Mouse (Mus musculus): ENCODE measurements around the gene Ccdc51. TPM values are rescaled to one million over a fixed set of nuclear protein-coding genes. Genes with fewer than 3 reads are reported as not detected.
A peak's percentile ranks its signal among the peaks of the same experiment; 100 is the strongest.

The Ccdc51 gene
- total and polyA plus RNA-seq, 3 experiments = 15.1 to 28.4 TPM; not detected in 1

GRCm38 (mm10) chr9:109056081-109056690 lies 26.1 kb upstream of the Ccdc51 start:
- H3K36me3 ChIP-seq (ENCODE audit: control insufficient read depth in 1 of 2, insufficient read depth in 2 of 2, low read length in 2 of 2) = peaks cover 0 to 26% of the 10 kb centered on the region in 2 experiments; a peak in 2 of 4 replicates
- H3K4me3 ChIP-seq (ENCODE audit: control insufficient read depth in 1 of 2, insufficient read depth in 1 of 2, low read depth in 2 of 2, low read length in 2 of 2) = no peak overlapping the region
- H3K27me3 ChIP-seq (ENCODE audit: control insufficient read depth in 1 of 2, insufficient read depth in 2 of 2, low read length in 2 of 2) = no peaks in the 10 kb centered on the region
- no peak for DNase-seq (ENCODE audit: low read depth, low spot score)
- no peaks in the 10 kb centered on the region for H3K9me3 ChIP-seq (replicated peaks; ENCODE audit: insufficient read depth, low read length)
- peaks cover 5 to 32% of the 10 kb centered on the region in 2 experiments for H3K4me1 ChIP-seq (ENCODE audit: control insufficient read depth in 1 of 2, insufficient read depth in 2 of 2, low read length in 2 of 2)
- H3K27ac ChIP-seq (ENCODE audit: control insufficient read depth, low read depth, low read length) = no peak overlapping the region
- no peak overlapping the region for H3K9ac ChIP-seq (ENCODE audit: control insufficient read depth, low read depth, low read length, poor library complexity, severe bottlenecking)
- H3K79me2 ChIP-seq (ENCODE audit: control insufficient read depth, insufficient read depth, low read length, poor library complexity) = peaks cover 4% of the 10 kb centered on the region
- TF ChIP-seq RCOR1 (IDR thresholded peaks at IDR 0.05; ENCODE audit: low read depth, low read length) = no peak
- no peak for TF ChIP-seq GATA1 (IDR thresholded peaks at IDR 0.05; ENCODE audit: low read depth, low read length)
- TF ChIP-seq POLR2AphosphoS5 (IDR thresholded peaks at IDR 0.05; ENCODE audit: borderline replicate concordance, low read depth, low read length) = no peak
- no peak for TF ChIP-seq CTCF (IDR thresholded peaks at IDR 0.05 in 2 of 3, conservative IDR thresholded peaks at IDR 0.05 in 1 of 3; ENCODE audit: control insufficient read depth in 1 of 3, insufficient read depth in 1 of 3, low read depth in 2 of 3, low read length in 3 of 3, poor library complexity in 1 of 3, severe bottlenecking in 1 of 3)
- no peak for TF ChIP-seq USF1 (IDR thresholded peaks at IDR 0.05; ENCODE audit: low read depth, low read length)
- no peak for TF ChIP-seq CHD2 (IDR thresholded peaks at IDR 0.05; ENCODE audit: low read length)
- TF ChIP-seq SIN3A (IDR thresholded peaks at IDR 0.05; ENCODE audit: low read length) = no peak
- no peak for TF ChIP-seq E2F4 (IDR thresholded peaks at IDR 0.05; ENCODE audit: borderline replicate concordance, low read depth, low read length)
- TF ChIP-seq ZMIZ1 (IDR thresholded peaks at IDR 0.05; ENCODE audit: low read depth, low read length) = no peak
- TF ChIP-seq ELF1 (IDR thresholded peaks at IDR 0.05; ENCODE audit: low read depth, low read length) = no peak
- TF ChIP-seq USF2 (IDR thresholded peaks at IDR 0.05; ENCODE audit: borderline replicate concordance in 1 of 2, insufficient read depth in 1 of 2, low read depth in 1 of 2, low read length in 2 of 2) = no peak
- no peak for TF ChIP-seq TCF12 (IDR thresholded peaks at IDR 0.05; ENCODE audit: low read depth, low read length)
- TF ChIP-seq RAD21 (IDR thresholded peaks at IDR 0.05; ENCODE audit: low read depth, low read length) = no peak
- no peak for TF ChIP-seq ZKSCAN1 (IDR thresholded peaks at IDR 0.05; ENCODE audit: low read depth, low read length)
- no peak for TF ChIP-seq NRF1 (IDR thresholded peaks at IDR 0.05; ENCODE audit: insufficient read depth, low read depth, low read length, poor library complexity, severe bottlenecking)
- TF ChIP-seq MAX (IDR thresholded peaks at IDR 0.05; ENCODE audit: low read length) = no peak
- no peak for TF ChIP-seq ZNF384 (IDR thresholded peaks at IDR 0.05; ENCODE audit: low read depth, low read length)
- no peak for TF ChIP-seq MYC (IDR thresholded peaks at IDR 0.05; ENCODE audit: low read depth, low read length)
- no peak for TF ChIP-seq ZC3H11A (IDR thresholded peaks at IDR 0.05; ENCODE audit: low read depth, low read length)

- Histone ChIP-seq H3K36me3 (ENCODE audit: control insufficient read depth in 1 of 2, insufficient read depth in 2 of 2, low read length in 2 of 2) (peaks cover 0 to 26% of the 10 kb centered on the region in 2 experiments; a peak in 2 of 4 replicates), H3K4me1 (ENCODE audit: control insufficient read depth in 1 of 2, insufficient read depth in 2 of 2, low read length in 2 of 2) (peaks cover 5 to 32% of the 10 kb centered on the region in 2 experiments)
Measured at GRCm38 (mm10) chr9:109056916-109057315, 25.4 kb upstream of the Ccdc51 start.

More at GRCm38 (mm10) chr9:109056916-109057315, 25.4 kb upstream of the Ccdc51 start:
- Histone ChIP-seq H3K27me3 (ENCODE audit: control insufficient read depth in 1 of 2, insufficient read depth in 2 of 2, low read length in 2 of 2) (no peaks in the 10 kb centered on the region), H3K9ac (ENCODE audit: control insufficient read depth, low read depth, low read length, poor library complexity, severe bottlenecking) (peak overlapping the region; percentile 29), H3K4me3 (ENCODE audit: control insufficient read depth in 1 of 2, insufficient read depth in 1 of 2, low read depth in 2 of 2, low read length in 2 of 2) (no peak overlapping the region), H3K27ac (ENCODE audit: control insufficient read depth, low read depth, low read length) (peak overlapping the region; percentile 75), H3K9me3 (replicated peaks; ENCODE audit: insufficient read depth, low read length) (no peaks in the 10 kb centered on the region), H3K79me2 (ENCODE audit: control insufficient read depth, insufficient read depth, low read length, poor library complexity) (peaks cover 4% of the 10 kb centered on the region)
- TF ChIP-seq CHD1 (IDR thresholded peaks at IDR 0.05; ENCODE audit: low read depth, low read length) (no peak), USF2 (IDR thresholded peaks at IDR 0.05; ENCODE audit: borderline replicate concordance in 1 of 2, insufficient read depth in 1 of 2, low read depth in 1 of 2, low read length in 2 of 2) (no peak), ZC3H11A (IDR thresholded peaks at IDR 0.05; ENCODE audit: low read depth, low read length) (no peak), JUND (IDR thresholded peaks at IDR 0.05; ENCODE audit: low read depth, low read length) (no peak), TBP (IDR thresholded peaks at IDR 0.05; ENCODE audit: low read depth, low read length) (no peak), MYB (IDR thresholded peaks at IDR 0.05; ENCODE audit: low read depth, low read length) (no peak), BHLHE40 (IDR thresholded peaks at IDR 0.05; ENCODE audit: borderline replicate concordance, low read depth, low read length) (no peak)
- DNase-seq (ENCODE audit: low read depth, low spot score) = no peak

All from MEL (cell line).